Mouse (Mus musculus) myocyte (in vitro differentiated cells): ENCODE data around the gene Tjp2.

Source experiments
- CEBPB ChIP-seq: IDR thresholded peaks from 2 replicates; pipeline ENCODE4 v1.6.1; 2011; ENCODE audit warnings: mild to moderate bottlenecking, moderate library complexity; ENCODE audit not compliant: poor library complexity, insufficient read depth, severe bottlenecking
- MAX ChIP-seq: IDR thresholded peaks from one replicate; pipeline ENCODE4 v1.6.1; 2011; ENCODE audit warnings: low read depth, mild to moderate bottlenecking, control low read depth
- MYOD1 ChIP-seq, 3 experiments: IDR thresholded peaks; one replicate each; pipeline ENCODE4 v1.6.1; 2011; ENCODE audit warnings: control low read depth in 2 of 3, low read depth in 2 of 3, mild to moderate bottlenecking in 2 of 3, moderate library complexity in 1 of 3; ENCODE audit not compliant: insufficient read length in 2 of 3, control insufficient read depth in 1 of 3
- POLR2A ChIP-seq: IDR thresholded peaks from one replicate; pipeline ENCODE4 v1.6.1; 2011; ENCODE audit warnings: low read depth, mild to moderate bottlenecking, control low read depth, moderate library complexity; ENCODE audit not compliant: insufficient read length

DNA sequence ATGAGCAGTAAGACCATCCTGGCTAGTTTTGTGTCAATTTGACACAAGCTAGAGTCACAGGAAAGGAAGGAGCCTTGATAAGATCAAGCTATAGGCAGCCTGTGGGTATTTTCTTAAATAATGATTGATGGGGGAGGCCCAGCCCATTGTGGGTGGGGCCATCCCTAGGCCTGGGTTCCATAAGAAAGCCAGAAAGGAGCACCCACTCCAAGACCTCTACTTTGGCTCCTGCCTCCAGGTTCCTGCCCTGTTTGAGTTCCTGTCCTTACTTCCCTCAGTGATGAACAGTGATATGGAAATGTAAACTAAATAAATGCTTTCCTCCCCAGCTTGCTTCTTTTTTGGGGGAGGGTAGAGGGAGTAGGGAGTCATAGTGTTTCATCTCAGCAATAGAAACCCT lies 7.0 kb downstream of the Tjp2 start:
- TF ChIP-seq MAX (no peak), POLR2A (no peak), MYOD1 (IDR thresholded peaks at IDR 0.05; ENCODE audit: control insufficient read depth in 1 of 3, insufficient read length in 2 of 3, low read depth in 2 of 3) (no peak), CEBPB (no peak)
